ENCODE assay signal across 24 mouse cellular contexts in the genomic region with DNA sequence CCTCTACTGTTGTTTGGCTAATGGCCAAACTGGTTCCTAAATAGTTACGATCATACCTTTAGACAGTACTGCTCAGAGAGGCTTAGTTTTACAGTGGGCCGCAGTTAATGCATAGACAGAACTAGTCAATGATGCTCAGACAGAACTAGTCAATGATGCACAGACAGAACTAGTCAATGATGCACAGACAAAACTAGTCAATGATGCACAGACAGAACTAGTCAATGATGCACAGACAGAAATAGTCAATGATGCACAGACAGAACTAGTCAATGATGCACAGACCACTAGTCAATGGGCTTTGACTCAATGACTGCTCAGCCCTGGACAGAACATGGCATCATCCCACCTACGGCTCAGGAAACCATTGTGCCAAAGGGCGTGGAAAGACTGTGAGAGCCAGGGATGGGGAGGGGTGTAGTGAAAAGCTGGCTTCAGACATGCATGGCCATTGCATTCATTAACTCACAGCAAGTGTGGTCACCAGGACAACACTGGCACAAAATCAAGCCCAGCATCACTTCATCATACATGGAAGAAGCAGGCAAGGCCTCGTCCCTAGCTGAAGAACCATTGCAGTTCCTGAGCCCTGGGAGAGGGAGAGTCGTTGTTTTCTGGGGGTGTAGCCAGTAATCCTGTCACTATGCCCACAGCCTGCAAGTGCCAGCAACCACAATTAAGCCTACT. TPM values are rescaled to one million over a fixed set of nuclear protein-coding genes. Genes with fewer than 3 reads are reported as not detected.
DNase-seq lines count a peak whose midpoint lies in the region; ATAC-seq and TF ChIP-seq lines count a peak whose summit lies in the region.
"Had no signal": no experiment of that assay in that cellular context is flagged by ENCODE, and none has a peak within 500 bp of the region (broad histone marks: within the 10 kb centered on the region; RNA-seq: fewer than 3 reads in every experiment).

No protein-coding gene starts in this region.

- TF ChIP-seq CTCF in midbrain, postnatal 0 days (IDR thresholded peaks at IDR 0.05), result no peak

- H3K9me3 ChIP-seq in neural tube, embryonic 15.5 days (replicated peaks), result no peaks in the 10 kb centered on the region
- no peaks in the 10 kb centered on the region for H3K9me3 ChIP-seq in midbrain, postnatal 0 days (ENCODE audit: low read length)
- H3K9me3 ChIP-seq in liver, embryonic 12.5 days (replicated peaks), result no peaks in the 10 kb centered on the region
- H3K9me3 ChIP-seq: embryonic facial prominence, embryonic 15.5 days; intestine, embryonic 15.5 days; kidney, embryonic 15.5 days; limb, embryonic 15.5 days; megakaryocyte, embryonic 14.5 days had no signal

- H3K4me2 ChIP-seq in neural tube, embryonic 15.5 days, result no peak overlapping the region
- no peak overlapping the region for H3K4me2 ChIP-seq in midbrain, postnatal 0 days (ENCODE audit: low read depth, low read length, poor library complexity, severe bottlenecking)
- no peak overlapping the region for H3K4me2 ChIP-seq in liver, embryonic 12.5 days
- H3K4me2 ChIP-seq: embryonic facial prominence, embryonic 15.5 days; heart, embryonic 11.5 days; intestine, embryonic 15.5 days; kidney, embryonic 15.5 days; limb, embryonic 15.5 days had no signal

- H3K27me3 ChIP-seq in neural tube, embryonic 15.5 days (replicated peaks), result no peaks in the 10 kb centered on the region
- H3K27me3 ChIP-seq in midbrain, postnatal 0 days (ENCODE audit: insufficient read depth, low read length), result no peaks in the 10 kb centered on the region
- no peaks in the 10 kb centered on the region for H3K27me3 ChIP-seq in liver, embryonic 12.5 days (replicated peaks)
- H3K27me3 ChIP-seq: embryonic facial prominence, embryonic 15.5 days; intestine, embryonic 15.5 days; kidney, embryonic 15.5 days; limb, embryonic 15.5 days had no signal

- no peak overlapping the region for H3K4me3 ChIP-seq in neural tube, embryonic 15.5 days (replicated peaks)
- no peak overlapping the region for H3K4me3 ChIP-seq in midbrain, postnatal 0 days (ENCODE audit: low read depth, low read length)
- no peak overlapping the region for H3K4me3 ChIP-seq in liver, embryonic 12.5 days
- H3K4me3 ChIP-seq: embryonic facial prominence, embryonic 15.5 days; intestine, embryonic 15.5 days; kidney, embryonic 15.5 days; limb, embryonic 15.5 days; megakaryocyte, embryonic 14.5 days had no signal

- H3K36me3 ChIP-seq in neural tube, embryonic 15.5 days, result no peaks in the 10 kb centered on the region
- no peaks in the 10 kb centered on the region for H3K36me3 ChIP-seq in midbrain, postnatal 0 days (ENCODE audit: insufficient read depth, low read length)
- H3K36me3 ChIP-seq in liver, embryonic 12.5 days, result no peaks in the 10 kb centered on the region
- H3K36me3 ChIP-seq: embryonic facial prominence, embryonic 15.5 days; intestine, embryonic 15.5 days; kidney, embryonic 15.5 days; limb, embryonic 15.5 days had no signal

- peak; percentile 80 for ATAC-seq in frontal cortex, adult (ENCODE audit: low TSS enrichment)
- peak; percentile 46; the same call in 1 of the 2 replicates for ATAC-seq in neural tube, embryonic 15.5 days (ENCODE audit: low FRiP score)
- 0 out of 2 replicates have a peak, but pooled peaks have one; percentile 13 for ATAC-seq in midbrain, postnatal 0 days (ENCODE audit: low FRiP score)
- no peak for ATAC-seq in liver, embryonic 12.5 days
- ATAC-seq: activated CD4-positive, CD25-positive, alpha-beta regulatory T cell, adult 4 months; intestine, embryonic 15.5 days; liver, postnatal 0 days had no signal

- 80% methylated on average over 6 of the region's 6 CpGs for WGBS in neural tube, embryonic 15.5 days
- 81% methylated on average over 6 of the region's 6 CpGs for WGBS in midbrain, postnatal 0 days
- 75% methylated on average over 6 of the region's 6 CpGs for WGBS in liver, embryonic 12.5 days (ENCODE audit: insufficient replicate concordance)

- H3K27ac ChIP-seq in neural tube, embryonic 15.5 days (replicated peaks), result no peak overlapping the region
- no peak overlapping the region for H3K27ac ChIP-seq in midbrain, postnatal 0 days (ENCODE audit: low read depth, low read length)
- H3K27ac ChIP-seq in liver, embryonic 12.5 days, result no peak overlapping the region
- H3K27ac ChIP-seq: embryonic facial prominence, embryonic 15.5 days; intestine, embryonic 15.5 days; kidney, embryonic 15.5 days; limb, embryonic 15.5 days; stomach, postnatal 0 days had no signal

- no peak for DNase-seq in frontal cortex, postnatal 14 days (ENCODE audit: low spot score in 2 of 2)
- no peak for DNase-seq in neural tube, embryonic 10.5 days (ENCODE audit: extremely low spot score, low spot score)
- peak; percentile 18 for DNase-seq in NIH3T3 (ENCODE audit: low read depth)
- peak; percentile 79 for DNase-seq in midbrain, postnatal 0 days (ENCODE audit: low spot score)
- DNase-seq: adrenal gland, postnatal 25 days; cerebellum, adult 9-11 months; embryo, embryonic 11 days; gastrocnemius, postnatal 25 days; heart, postnatal 14 days; liver, postnatal 0 days; lung, postnatal 14 days; right cerebral cortex, adult 18-20 months; thymus, postnatal 14 days had no signal

- no peak overlapping the region for H3K9ac ChIP-seq in neural tube, embryonic 15.5 days (replicated peaks)
- H3K9ac ChIP-seq in midbrain, postnatal 0 days (replicated peaks; ENCODE audit: low read length, poor library complexity, severe bottlenecking), result no peak overlapping the region
- no peak overlapping the region for H3K9ac ChIP-seq in liver, embryonic 12.5 days
- H3K9ac ChIP-seq: embryonic facial prominence, embryonic 15.5 days; intestine, embryonic 15.5 days; kidney, embryonic 15.5 days; limb, embryonic 15.5 days; liver, postnatal 0 days had no signal

- peaks cover 8% of the 10 kb centered on the region; the same call in 1 of the 2 replicates for H3K4me1 ChIP-seq in neural tube, embryonic 15.5 days
- no peaks in the 10 kb centered on the region for H3K4me1 ChIP-seq in midbrain, postnatal 0 days (ENCODE audit: insufficient read depth, low read length)
- H3K4me1 ChIP-seq in liver, embryonic 12.5 days, result peaks cover 18% of the 10 kb centered on the region
- H3K4me1 ChIP-seq: embryonic facial prominence, embryonic 15.5 days; intestine, embryonic 15.5 days; limb, embryonic 15.5 days; megakaryocyte, embryonic 14.5 days had no signal

RNA-seq across cellular contexts. Expression of a gene that starts 44.6 kb away (rescaled TPM):
- polyA plus RNA-seq in neural tube, embryonic 15.5 days (2015; fragmentation: Nextera tagmentation; extraction: Ambion mirVana), result 32.0 and 35.6 TPM in 2 replicates
- total RNA-seq in midbrain, postnatal 0 days (2014; rRNA removed), result 50.0 and 51.7 TPM in 2 replicates
- 36.1 and 36.7 TPM in 2 replicates for polyA plus RNA-seq in midbrain, postnatal 0 days (2015; fragmentation: Nextera tagmentation; extraction: Ambion mirVana)
- polyA plus RNA-seq in liver, embryonic 12.5 days (2016; fragmentation: Nextera tagmentation; extraction: Ambion mirVana), result 39.8 and 41.1 TPM in 2 replicates

Comparison
In these comparisons a context has a peak if more than half of its experiments do, and no peak if none do; other contexts are left out.
1. DNase-seq: peak in NIH3T3 (single experiment) and midbrain, postnatal 0 days (single experiment); none in frontal cortex, postnatal 14 days (0 of 2) and neural tube, embryonic 10.5 days (single experiment).